Mouse (Mus musculus): Measurements from ENCODE around the gene E030030I06Rik.
"Not testable (repeated sequence)": the region's sequence is repeated elsewhere in the genome, so short reads cannot be mapped to it uniquely, and the experiment has no call there.

E030030I06Rik gene

DNA sequence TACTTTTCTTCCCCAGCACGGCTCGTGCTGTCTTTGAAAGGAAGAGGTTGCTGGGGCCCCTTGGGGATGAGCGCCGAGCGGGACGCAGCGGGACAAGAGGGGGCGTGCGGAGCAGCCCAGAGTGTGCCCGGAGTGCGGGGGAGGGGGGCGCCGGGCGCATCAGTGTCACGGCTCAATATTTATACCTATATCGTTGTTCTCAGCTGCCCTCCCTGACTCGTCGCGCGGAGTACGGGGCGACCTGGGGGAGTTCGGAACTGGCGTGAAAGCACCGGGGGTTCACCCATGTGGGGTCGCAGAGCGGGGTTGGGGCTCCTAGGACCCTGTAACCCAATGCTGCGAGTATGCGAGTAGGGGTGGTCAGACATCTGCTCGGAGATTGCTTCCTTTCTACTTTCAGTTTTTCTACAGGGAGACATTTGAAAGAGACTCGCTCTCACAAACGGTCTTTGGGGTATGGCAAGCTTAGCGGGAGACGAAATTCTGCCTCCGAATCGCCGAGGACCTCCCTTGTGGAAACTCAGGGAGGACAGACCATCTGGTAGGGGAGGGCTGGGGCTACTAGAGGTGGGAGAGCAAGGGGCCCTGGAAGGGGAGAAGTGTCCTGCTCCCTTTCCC, at the start of gene E030030I06Rik:
Gene E030030I06Rik (minus strand): TSS at position 198 of the 618 bp plus-strand sequence.
- DNase-seq (ENCODE audit: inconsistent age in 2 of 2, low spot score in 1 of 2), result no peak

GRCm38 (mm10) chr10:22191035-22191434, 42.0 kb upstream of the E030030I06Rik start:
- not testable (repeated sequence) for DNase-seq (ENCODE audit: inconsistent age in 2 of 2, low spot score in 1 of 2)

DNA sequence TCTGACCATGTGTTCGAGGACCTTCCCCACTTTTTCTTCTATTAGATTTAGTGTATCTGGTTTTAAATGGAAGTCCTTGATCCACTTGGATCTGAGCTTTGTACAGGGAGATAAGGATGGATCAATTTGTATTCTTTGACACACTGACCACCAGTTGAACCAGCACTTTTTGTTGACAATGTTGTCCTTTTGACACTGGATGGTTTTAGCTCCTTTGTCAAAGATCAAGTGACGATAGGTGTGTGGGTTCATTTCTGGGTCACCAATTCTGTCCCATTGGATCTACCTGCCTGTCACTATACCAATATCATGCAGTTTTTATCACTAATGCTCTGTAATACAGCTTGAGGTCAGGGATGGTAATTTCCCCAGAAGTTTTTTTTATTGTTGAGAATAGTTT, 27.4 kb upstream of the E030030I06Rik start:
- DNase-seq (ENCODE audit: inconsistent age in 2 of 2, low spot score in 1 of 2), result not testable (repeated sequence)

GRCm38 (mm10) chr10:22174190-22174487, 25.1 kb upstream of the E030030I06Rik start:
- DNase-seq (ENCODE audit: inconsistent age in 2 of 2, low spot score in 1 of 2), result not testable (repeated sequence)

- DNase-seq (ENCODE audit: inconsistent age in 2 of 2, low spot score in 1 of 2), result not testable (repeated sequence)
Measured at GRCm38 (mm10) chr10:22173335-22174189, 24.5 kb upstream of the E030030I06Rik start.

- not testable (repeated sequence) for DNase-seq (ENCODE audit: inconsistent age in 2 of 2, low spot score in 1 of 2)
Measured at GRCm38 (mm10) chr10:22172431-22173334, 23.6 kb upstream of the E030030I06Rik start.

DNA sequence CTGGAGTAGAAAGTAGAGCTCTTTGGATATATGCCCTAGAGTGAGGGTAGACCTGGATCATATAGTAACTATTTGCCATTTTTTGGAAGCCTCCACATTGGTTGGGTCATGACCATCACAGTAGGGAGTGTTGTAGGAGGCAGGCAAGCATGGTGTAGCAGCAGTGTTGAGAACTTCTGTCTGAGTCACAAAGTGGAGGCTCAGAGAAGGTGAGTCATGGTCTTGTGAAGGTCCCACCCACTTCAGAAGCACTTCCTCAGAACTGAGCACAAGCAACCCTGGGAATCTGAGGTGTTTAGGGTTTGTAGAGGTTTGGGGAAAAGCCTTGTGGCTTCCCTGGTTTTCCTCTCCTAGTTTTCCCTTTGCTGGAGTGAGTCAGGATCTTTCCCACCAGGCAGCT, 20.0 kb upstream of the E030030I06Rik start:
- not testable (repeated sequence) for DNase-seq (ENCODE audit: inconsistent age in 2 of 2, low spot score in 1 of 2)

GRCm38 (mm10) chr10:22167061-22167460, 18.0 kb upstream of the E030030I06Rik start:
- DNase-seq (ENCODE audit: inconsistent age in 2 of 2, low spot score in 1 of 2), result not testable (repeated sequence)

- DNase-seq (ENCODE audit: inconsistent age in 2 of 2, low spot score in 1 of 2), result not testable (repeated sequence)
Measured at GRCm38 (mm10) chr10:22166025-22166424, 17.0 kb upstream of the E030030I06Rik start.

DNA sequence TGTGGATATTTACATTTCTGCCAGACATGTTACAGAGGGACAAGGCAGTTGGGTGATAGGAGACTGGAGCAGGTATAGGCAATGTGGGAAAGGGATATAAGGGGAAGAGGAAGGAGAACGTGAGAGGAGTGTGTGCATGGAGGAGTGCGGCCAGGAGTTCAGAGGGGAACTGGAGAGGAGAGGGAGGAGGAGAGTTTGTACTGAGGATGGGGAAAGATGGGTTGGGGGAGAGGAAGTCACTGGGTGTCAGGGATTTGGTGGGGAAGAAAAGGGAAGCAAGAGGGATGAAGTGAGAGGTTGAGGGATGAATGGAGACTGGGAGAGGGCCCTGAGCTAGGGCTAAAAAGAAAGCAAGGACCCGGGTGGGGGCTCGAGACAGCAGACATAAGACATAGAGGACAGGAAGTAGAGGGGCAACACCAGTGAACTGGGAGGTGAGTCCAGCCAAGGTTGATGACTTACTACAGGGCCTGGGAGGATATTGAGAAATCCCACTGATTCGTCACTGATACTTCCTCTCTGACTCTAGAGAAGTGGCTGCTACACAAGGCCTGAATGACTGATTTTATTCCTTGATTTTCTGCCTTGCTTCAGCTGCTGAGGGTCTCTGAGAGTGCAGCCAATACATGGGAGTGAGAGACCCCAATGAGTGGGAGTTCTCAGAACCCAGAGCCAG, 16.4 kb upstream of the E030030I06Rik start:
- peak in 1 of 2 experiments; percentile 52 for DNase-seq (ENCODE audit: inconsistent age in 2 of 2, low spot score in 1 of 2)

DNA sequence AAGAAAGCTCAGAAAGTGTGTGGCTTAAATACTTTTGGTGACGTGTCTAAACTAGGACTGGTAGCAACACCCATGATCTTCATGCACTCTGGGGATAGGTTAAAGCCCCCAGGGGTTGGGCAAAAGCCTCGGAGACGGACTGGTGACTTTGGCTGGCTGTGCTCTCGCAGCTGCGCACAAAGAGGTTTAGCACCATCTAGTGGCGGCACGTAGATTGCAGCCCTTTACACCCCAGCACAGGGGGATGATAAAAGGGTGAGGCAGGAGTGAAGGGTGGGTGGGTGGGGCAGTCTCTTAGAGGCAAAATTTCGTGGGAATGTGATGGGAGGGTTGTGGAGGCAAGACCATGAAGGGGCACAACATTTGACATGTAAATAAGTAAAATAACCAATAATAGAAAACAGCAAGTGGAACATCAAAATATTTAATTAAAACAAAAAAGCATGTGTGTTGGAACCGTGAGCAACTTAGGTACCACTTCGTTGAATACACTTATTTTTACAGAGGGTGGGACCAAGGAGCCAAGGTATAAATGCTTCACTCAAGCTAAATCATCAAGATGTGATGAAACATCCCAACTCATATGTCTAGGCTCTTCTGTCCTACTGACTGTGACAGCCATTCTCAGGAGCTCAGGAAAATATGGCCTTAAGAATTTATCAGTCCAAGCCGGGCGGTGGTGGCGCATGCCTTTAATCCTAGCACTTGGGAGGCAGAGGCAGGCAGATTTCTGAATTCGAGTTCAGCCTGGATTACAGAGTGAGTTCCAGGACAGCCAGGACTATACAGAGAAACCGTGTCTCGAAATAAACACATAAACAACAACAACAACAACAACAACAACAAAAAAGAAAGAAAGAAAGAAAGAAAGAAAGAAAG, 14.9 kb upstream of the E030030I06Rik start:
- DNase-seq (ENCODE audit: inconsistent age in 2 of 2, low spot score in 1 of 2), result peak; percentile 61 to 91

GRCm38 (mm10) chr10:22163279-22163678, 14.2 kb upstream of the E030030I06Rik start:
- not testable (repeated sequence) for DNase-seq (ENCODE audit: inconsistent age in 2 of 2, low spot score in 1 of 2)

DNA sequence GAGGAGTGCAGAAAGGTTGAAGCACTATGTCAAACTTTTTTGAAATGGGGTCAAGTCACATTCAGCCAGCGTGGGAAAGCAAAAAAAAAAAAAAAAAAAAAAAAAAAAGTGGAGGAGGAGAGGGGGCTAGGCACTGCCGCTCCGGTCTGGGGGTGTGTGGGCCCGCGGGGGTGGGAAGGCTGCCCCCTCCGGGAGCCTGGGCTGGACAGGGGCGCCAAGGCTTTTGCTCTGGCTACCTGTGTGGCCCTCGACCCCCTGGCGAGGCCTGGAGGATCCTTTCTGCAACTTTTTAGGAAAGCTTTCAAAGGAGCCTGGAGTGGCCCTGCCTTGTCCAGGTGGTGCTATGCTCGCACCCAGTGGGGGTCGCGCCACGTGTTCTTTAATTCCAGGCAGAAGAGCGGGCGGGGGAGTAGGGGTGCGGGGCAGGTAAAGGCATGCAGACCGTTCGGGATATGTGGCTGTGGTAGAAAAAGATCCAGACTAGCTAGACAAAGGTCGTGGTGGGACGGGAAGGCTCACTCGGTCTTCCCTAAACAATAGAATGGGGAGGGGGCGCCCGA, 10.6 kb upstream of the E030030I06Rik start:
- DNase-seq (ENCODE audit: inconsistent age in 2 of 2, low spot score in 1 of 2), result no peak

GRCm38 (mm10) chr10:22159131-22159561, 10.1 kb upstream of the E030030I06Rik start:
- peak in 1 of 2 experiments; percentile 53 for DNase-seq (ENCODE audit: inconsistent age in 2 of 2, low spot score in 1 of 2)

DNA sequence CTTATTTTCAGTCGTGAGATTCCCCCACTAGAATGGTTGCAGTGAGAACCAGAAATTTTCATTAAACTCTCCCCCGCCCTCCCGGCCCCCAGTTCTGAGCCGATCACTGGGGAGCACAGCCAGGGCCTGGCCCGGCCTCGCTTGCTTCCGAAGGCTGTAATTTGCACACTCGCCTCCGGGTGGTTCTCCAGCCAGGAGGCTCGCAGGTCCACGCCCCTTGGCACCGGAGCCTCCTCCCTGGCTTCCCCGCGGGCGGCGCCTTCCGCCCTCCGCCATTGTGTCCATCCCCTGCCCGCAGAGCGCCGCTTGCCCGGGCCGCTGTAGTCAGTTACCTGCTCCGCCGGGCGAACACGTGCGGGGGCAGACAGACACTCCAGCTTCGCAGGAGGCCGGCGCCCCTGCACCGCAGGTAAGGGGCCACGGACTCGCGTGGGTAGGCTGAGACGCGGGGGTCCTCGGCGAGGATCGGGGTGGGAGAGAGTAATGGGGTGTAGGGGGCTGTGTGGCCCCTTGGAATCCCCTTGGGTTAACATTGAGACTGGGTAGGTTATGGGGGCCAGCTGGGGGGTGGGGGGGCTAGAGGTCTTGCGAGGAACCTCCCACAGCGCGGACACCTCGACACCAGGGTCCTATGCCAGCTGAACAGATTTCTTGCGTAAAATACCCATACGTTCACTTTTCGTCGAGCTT, 9.4 kb upstream of the E030030I06Rik start, which contains the start of the genes Raet1e and H60b:
Gene Raet1e (plus strand): TSS at position 260 of the 690 bp plus-strand sequence.
Gene H60b (plus strand): TSS at position 277 of the 690 bp plus-strand sequence.
- peak; percentile 58 to 88 for DNase-seq (ENCODE audit: inconsistent age in 2 of 2, low spot score in 1 of 2)

GRCm38 (mm10) chr10:22154871-22155799, 6.1 kb upstream of the E030030I06Rik start:
- no peak for DNase-seq (ENCODE audit: inconsistent age in 2 of 2, low spot score in 1 of 2)

- peak in 1 of 2 experiments; percentile 66 for DNase-seq (ENCODE audit: inconsistent age in 2 of 2, low spot score in 1 of 2)
Measured at GRCm38 (mm10) chr10:22154127-22154526, 5.1 kb upstream of the E030030I06Rik start.

All from adrenal gland, adult (tissue).